Mouse (Mus musculus) heart, embryonic 10.5 days (tissue): Measurements from ENCODE around the gene Smyd1. TPM values are rescaled to one million over a fixed set of nuclear protein-coding genes. Genes with fewer than 3 reads are reported as not detected.
"Not testable (repeated sequence)": the region's sequence is repeated elsewhere in the genome, so short reads cannot be mapped to it uniquely, and the experiment has no call there.

Experiments
- DNase-seq: peaks from one replicate; pipeline ENCODE4 v3.0.0-alpha.2; 2017; ENCODE audit warnings: low spot score
- H3K27ac ChIP-seq: fragments of 300-500 bp; sonication (generic); 2 replicates; pipeline ENCODE4 v1.5.1; 2016; ENCODE audit warnings: mild to moderate bottlenecking
- H3K27me3 ChIP-seq: fragments of 300-500 bp; sonication (generic); 2 replicates; pipeline ENCODE4 v1.6.1; 2016; ENCODE audit warnings: mild to moderate bottlenecking; ENCODE audit not compliant: poor library complexity, insufficient read depth, severe bottlenecking
- H3K36me3 ChIP-seq: fragments of 300-500 bp; sonication (generic); 2 replicates; pipeline ENCODE4 v1.6.1; 2016; ENCODE audit warnings: mild to moderate bottlenecking, moderate library complexity
- H3K4me1 ChIP-seq: fragments of 300-500 bp; sonication (generic); 2 replicates; pipeline ENCODE4 v1.6.1; 2016; ENCODE audit warnings: mild to moderate bottlenecking
- H3K4me3 ChIP-seq: fragments of 300-500 bp; sonication (generic); 2 replicates; pipeline ENCODE4 v1.5.1; 2016; ENCODE audit warnings: mild to moderate bottlenecking, moderate library complexity
- H3K9me3 ChIP-seq: fragments of 300-500 bp; sonication (generic); 2 replicates; pipeline ENCODE4 v1.6.1; 2016; ENCODE audit warnings: mild to moderate bottlenecking, moderate library complexity
- WGBS: fragments of 180-500 bp; shearing (Covaris S2); methylation state at CpG from one replicate; pipeline ENCODE4 v1.1.7; 2016; 5-methylcytosine and 5-hydroxymethylcytosine counted together
- polyA plus RNA-seq: library from polyadenylated mRNA; unstranded; fragments of >200 nt; fragmentation: Nextera tagmentation; extraction: Ambion mirVana; gene quantifications from 2 replicates; pipeline ENCODE4 v1.2.1, GENCODE M21; 2016

The Smyd1 gene
- polyA plus RNA-seq, 1 experiment from 2014 or later = 85.5 TPM

- Histone ChIP-seq H3K4me1 (peaks cover 26% of the 10 kb centered on the region), H3K9me3 (no peaks in the 10 kb centered on the region), H3K27ac (peak overlapping the region; percentile 97), H3K4me3 (no peak overlapping the region), H3K27me3 (no peaks in the 10 kb centered on the region), H3K36me3 (no peaks in the 10 kb centered on the region)
- WGBS = 39% methylated on average over 7 of the region's 7 CpGs
- no peak for DNase-seq
Observed at GRCm38 (mm10) chr6:71268929-71269685, 52.9 kb downstream of the Smyd1 start.

- DNase-seq, H3K27me3 ChIP-seq, H3K9me3 ChIP-seq, H3K4me3 ChIP-seq, H3K36me3 ChIP-seq, H3K27ac ChIP-seq: not testable (repeated sequence)
- peaks cover 37% of the 10 kb centered on the region for H3K4me1 ChIP-seq
- WGBS = 84% methylated on average over 7 of the region's 7 CpGs
Observed at GRCm38 (mm10) chr6:71267603-71268002, 54.4 kb downstream of the Smyd1 start.

- peak overlapping the region; percentile 90 for H3K27ac ChIP-seq
- H3K4me1 ChIP-seq = peaks cover 39% of the 10 kb centered on the region
- peaks cover 7% of the 10 kb centered on the region for H3K36me3 ChIP-seq
- H3K9me3 ChIP-seq = no peaks in the 10 kb centered on the region
- peak; percentile 88 for DNase-seq
- peak overlapping the region; percentile 64 for H3K4me3 ChIP-seq
- no peaks in the 10 kb centered on the region for H3K27me3 ChIP-seq
- 35% methylated on average over 8 of the region's 8 CpGs for WGBS
Observed at GRCm38 (mm10) chr6:71262142-71262833, 59.7 kb downstream of the Smyd1 start.

GRCm38 (mm10) chr6:71261060-71261459, 61.0 kb downstream of the Smyd1 start:
- Histone ChIP-seq H3K27me3 (no peaks in the 10 kb centered on the region), H3K4me3 (peak overlapping the region; percentile 64), H3K27ac (peak overlapping the region; percentile 90), H3K36me3 (peaks cover 19% of the 10 kb centered on the region), H3K9me3 (no peaks in the 10 kb centered on the region), H3K4me1 (peaks cover 40% of the 10 kb centered on the region)
- 52% methylated on average over 3 of the region's 3 CpGs for WGBS
- DNase-seq = no peak

- Histone ChIP-seq H3K4me3 (peak overlapping the region; percentile 64), H3K4me1 (peaks cover 40% of the 10 kb centered on the region), H3K27ac (peak overlapping the region; percentile 90), H3K9me3 (no peaks in the 10 kb centered on the region), H3K27me3 (no peaks in the 10 kb centered on the region), H3K36me3 (peaks cover 26% of the 10 kb centered on the region)
- peak; percentile 79 for DNase-seq
- 17% methylated on average over 6 of the region's 6 CpGs for WGBS
Observed at GRCm38 (mm10) chr6:71260051-71260640, 61.9 kb downstream of the Smyd1 start.

GRCm38 (mm10) chr6:71259166-71259565, 62.9 kb downstream of the Smyd1 start:
- no peaks in the 10 kb centered on the region for H3K27me3 ChIP-seq
- 77% methylated on average over 4 of the region's 4 CpGs for WGBS
- peaks cover 36% of the 10 kb centered on the region for H3K4me1 ChIP-seq
- DNase-seq = peak; percentile 66
- peak overlapping the region; percentile 59; the same call in 1 of the 2 replicates for H3K27ac ChIP-seq
- peak overlapping the region; percentile 64 for H3K4me3 ChIP-seq
- H3K36me3 ChIP-seq = peaks cover 29% of the 10 kb centered on the region
- H3K9me3 ChIP-seq = no peaks in the 10 kb centered on the region

GRCm38 (mm10) chr6:71258562-71258961, 63.5 kb downstream of the Smyd1 start:
- Histone ChIP-seq H3K4me1 (peaks cover 34% of the 10 kb centered on the region), H3K4me3 (0 out of 2 replicates have a peak overlapping the region, but pooled peaks have one; percentile 64)

GRCm38 (mm10) chr6:71257375-71257774, 64.7 kb downstream of the Smyd1 start:
- 39% methylated on average over 1 of the region's 1 CpGs for WGBS
- H3K27ac ChIP-seq = no peak overlapping the region
- H3K4me3 ChIP-seq = no peak overlapping the region
- H3K36me3 ChIP-seq = peaks cover 29% of the 10 kb centered on the region
- no peaks in the 10 kb centered on the region for H3K9me3 ChIP-seq
- DNase-seq = peak; percentile 14
- peaks cover 22% of the 10 kb centered on the region for H3K4me1 ChIP-seq
- H3K27me3 ChIP-seq = no peaks in the 10 kb centered on the region

More at GRCm38 (mm10) chr6:71258562-71258961, 63.5 kb downstream of the Smyd1 start:
- H3K9me3 ChIP-seq = no peaks in the 10 kb centered on the region
- no peaks in the 10 kb centered on the region for H3K27me3 ChIP-seq
- peak; percentile 53 for DNase-seq
- H3K27ac ChIP-seq = no peak overlapping the region
- WGBS = 49% methylated on average over 2 of the region's 2 CpGs
- H3K36me3 ChIP-seq = peaks cover 29% of the 10 kb centered on the region

- Histone ChIP-seq H3K27ac (no peak overlapping the region), H3K4me1 (peaks cover 20% of the 10 kb centered on the region; the same call in 1 of the 2 replicates), H3K27me3 (no peaks in the 10 kb centered on the region), H3K36me3 (peaks cover 30% of the 10 kb centered on the region), H3K9me3 (no peaks in the 10 kb centered on the region), H3K4me3 (no peak overlapping the region)
- peak; percentile 68 for DNase-seq
- 93% methylated on average over 10 of the region's 10 CpGs for WGBS
Observed at GRCm38 (mm10) chr6:71256166-71256565, 65.9 kb downstream of the Smyd1 start.

GRCm38 (mm10) chr6:71254456-71254855, 67.6 kb downstream of the Smyd1 start:
- Histone ChIP-seq H3K36me3 (peaks cover 32% of the 10 kb centered on the region), H3K27me3 (no peaks in the 10 kb centered on the region), H3K4me3 (no peak overlapping the region), H3K9me3 (no peaks in the 10 kb centered on the region), H3K4me1 (peaks cover 28% of the 10 kb centered on the region), H3K27ac (no peak overlapping the region)
- DNase-seq = peak; percentile 54
- WGBS = 80% methylated on average over 6 of the region's 6 CpGs

- peak; percentile 73 for DNase-seq
- H3K36me3 ChIP-seq = peaks cover 20% of the 10 kb centered on the region
- 61% methylated on average over 8 of the region's 8 CpGs for WGBS
- H3K4me1 ChIP-seq = peaks cover 37% of the 10 kb centered on the region
- H3K27ac ChIP-seq = peak overlapping the region; percentile 16; the same call in 1 of the 2 replicates
- H3K4me3 ChIP-seq = no peak overlapping the region
- H3K27me3 ChIP-seq = no peaks in the 10 kb centered on the region
- H3K9me3 ChIP-seq = no peaks in the 10 kb centered on the region
Observed at GRCm38 (mm10) chr6:71250951-71251350, 71.1 kb downstream of the Smyd1 start.

GRCm38 (mm10) chr6:71249615-71250014, 72.4 kb downstream of the Smyd1 start:
- peaks cover 23% of the 10 kb centered on the region for H3K36me3 ChIP-seq
- H3K27ac ChIP-seq = peak overlapping the region; percentile 87
- H3K4me3 ChIP-seq = no peak overlapping the region
- DNase-seq = no peak
- H3K9me3 ChIP-seq = no peaks in the 10 kb centered on the region
- WGBS = 45% methylated on average over 3 of the region's 3 CpGs
- H3K27me3 ChIP-seq = no peaks in the 10 kb centered on the region
- peaks cover 37% of the 10 kb centered on the region for H3K4me1 ChIP-seq

- Histone ChIP-seq H3K4me1 (peaks cover 33% of the 10 kb centered on the region), H3K36me3 (peaks cover 31% of the 10 kb centered on the region), H3K9me3 (no peaks in the 10 kb centered on the region), H3K4me3 (no peak overlapping the region), H3K27me3 (no peaks in the 10 kb centered on the region), H3K27ac (peak overlapping the region; percentile 87)
- WGBS = 87% methylated on average over 1 of the region's 1 CpGs
- no peak for DNase-seq
Observed at GRCm38 (mm10) chr6:71248420-71248819, 73.6 kb downstream of the Smyd1 start.
